Mouse (Mus musculus): Measurements from ENCODE around the gene Egfr. TPM values are rescaled to one million over a fixed set of nuclear protein-coding genes. Genes with fewer than 3 reads are reported as not detected.

Gene Egfr
- polyA plus RNA-seq, 1 experiment from 2014 or later = 1.4 TPM

DNA sequence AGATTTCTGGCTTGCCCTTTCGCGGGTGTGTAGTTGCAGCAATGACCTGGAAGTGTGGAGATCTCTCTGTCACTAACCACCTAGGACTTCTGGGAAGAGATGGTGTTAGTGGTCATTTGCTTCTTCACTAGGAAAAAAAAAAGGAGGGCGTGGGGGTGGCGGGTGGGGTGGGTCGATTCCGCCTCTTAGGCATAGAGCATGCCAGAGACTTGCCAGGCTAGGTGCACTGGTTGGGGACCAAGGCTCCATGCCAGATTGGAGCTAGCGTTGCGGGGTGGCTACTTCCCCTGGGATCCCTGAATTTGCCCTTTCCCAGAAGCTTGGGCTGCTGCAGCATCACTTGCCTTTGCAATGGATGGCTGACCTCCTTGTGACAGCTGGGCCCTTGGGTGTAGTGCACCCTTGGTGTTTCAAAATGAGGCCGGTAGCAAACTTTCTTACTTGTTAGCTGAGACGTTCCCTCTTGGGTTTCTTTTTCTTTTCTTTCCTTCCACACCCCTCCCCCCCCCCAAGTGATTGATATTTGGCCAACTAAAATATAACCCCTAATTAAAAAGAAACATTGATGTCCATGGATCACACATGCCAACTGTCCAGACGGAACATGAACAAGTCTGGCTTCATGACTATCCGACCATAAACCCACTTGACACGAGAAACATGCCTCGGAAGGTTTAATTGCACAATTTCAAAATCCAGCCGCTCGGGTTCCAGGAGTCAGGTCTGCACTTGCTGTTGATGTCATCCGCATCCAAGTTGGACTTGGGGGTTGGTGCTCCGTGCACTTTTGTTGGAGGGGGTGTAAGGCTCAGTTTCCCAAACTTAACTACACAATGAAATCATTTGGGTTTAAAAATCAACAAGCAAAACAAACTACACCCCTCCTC is 1.4 kb downstream of the Egfr start:
- ATAC-seq = no peak
- H3K27me3 ChIP-seq (replicated peaks) = peaks cover 53% of the 10 kb centered on the region
- no peaks in the 10 kb centered on the region for H3K36me3 ChIP-seq
- no peak overlapping the region for H3K9ac ChIP-seq
- WGBS (ENCODE audit: insufficient replicate concordance) = 30% methylated on average over 18 of the region's 18 CpGs
- H3K9me3 ChIP-seq (replicated peaks) = no peaks in the 10 kb centered on the region
- H3K4me1 ChIP-seq = 0 out of 2 replicates have a peak, but pooled peaks cover 2% of the 10 kb centered on the region
- H3K4me3 ChIP-seq = peak overlapping the region; percentile 50
- no peak overlapping the region for H3K27ac ChIP-seq
- peak overlapping the region; percentile 66 for H3K4me2 ChIP-seq

DNA sequence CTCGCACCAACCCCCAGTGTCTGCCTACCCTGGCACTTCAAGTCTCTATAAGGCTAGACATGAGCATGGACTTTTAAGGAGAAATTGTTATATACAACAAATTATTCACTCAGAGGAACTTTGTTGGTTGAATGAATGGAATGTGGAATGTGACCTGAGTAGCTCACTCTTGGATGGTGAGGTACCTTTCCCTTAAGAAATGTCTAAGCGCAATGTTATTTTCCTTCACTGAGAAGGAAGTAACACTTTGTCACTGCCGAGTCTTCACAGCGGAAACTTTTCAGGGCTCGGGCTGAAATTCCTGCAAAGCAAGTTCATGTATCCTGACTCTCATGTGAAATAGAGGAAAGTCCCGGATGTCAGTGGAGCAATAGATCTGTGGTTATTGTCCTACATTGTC is 7.9 kb downstream of the Egfr start:
- peaks cover 10% of the 10 kb centered on the region; the same call in 1 of the 2 replicates for H3K27me3 ChIP-seq (replicated peaks)
- no peak overlapping the region for H3K27ac ChIP-seq
- H3K9me3 ChIP-seq (replicated peaks) = no peaks in the 10 kb centered on the region
- no peak overlapping the region for H3K9ac ChIP-seq
- no peaks in the 10 kb centered on the region for H3K36me3 ChIP-seq
- 61% methylated on average over 6 of the region's 6 CpGs for WGBS (ENCODE audit: insufficient replicate concordance)
- no peaks in the 10 kb centered on the region for H3K4me1 ChIP-seq
- H3K4me2 ChIP-seq = no peak overlapping the region
- no peak for ATAC-seq
- no peak overlapping the region for H3K4me3 ChIP-seq

DNA sequence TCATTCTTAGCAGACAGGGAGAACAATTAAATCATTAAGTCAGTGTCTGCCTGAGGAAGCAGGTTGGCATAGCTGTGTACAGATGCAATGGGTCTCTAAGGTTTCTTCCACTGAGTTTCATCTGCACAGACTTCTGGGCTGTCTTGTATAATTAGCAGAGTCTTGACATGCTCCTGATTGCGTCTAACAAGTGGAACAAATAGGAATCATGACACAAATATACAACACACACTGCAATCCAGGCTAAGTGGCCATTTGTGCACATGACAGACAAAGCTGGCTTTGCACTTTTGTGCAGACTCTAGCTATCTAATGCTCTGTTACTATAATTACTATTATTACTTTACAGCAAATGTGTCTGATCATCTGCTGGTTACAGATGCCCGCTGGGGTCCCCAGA is 9.2 kb downstream of the Egfr start:
- H3K9ac ChIP-seq = no peak overlapping the region
- no peak for ATAC-seq
- peaks cover 7% of the 10 kb centered on the region; the same call in 1 of the 2 replicates for H3K27me3 ChIP-seq (replicated peaks)
- no peak overlapping the region for H3K4me2 ChIP-seq
- no peaks in the 10 kb centered on the region for H3K9me3 ChIP-seq (replicated peaks)
- H3K4me1 ChIP-seq = no peaks in the 10 kb centered on the region
- H3K36me3 ChIP-seq = no peaks in the 10 kb centered on the region
- H3K27ac ChIP-seq = no peak overlapping the region
- no peak overlapping the region for H3K4me3 ChIP-seq
- WGBS (ENCODE audit: insufficient replicate concordance) = 65% methylated on average over 2 of the region's 2 CpGs

DNA sequence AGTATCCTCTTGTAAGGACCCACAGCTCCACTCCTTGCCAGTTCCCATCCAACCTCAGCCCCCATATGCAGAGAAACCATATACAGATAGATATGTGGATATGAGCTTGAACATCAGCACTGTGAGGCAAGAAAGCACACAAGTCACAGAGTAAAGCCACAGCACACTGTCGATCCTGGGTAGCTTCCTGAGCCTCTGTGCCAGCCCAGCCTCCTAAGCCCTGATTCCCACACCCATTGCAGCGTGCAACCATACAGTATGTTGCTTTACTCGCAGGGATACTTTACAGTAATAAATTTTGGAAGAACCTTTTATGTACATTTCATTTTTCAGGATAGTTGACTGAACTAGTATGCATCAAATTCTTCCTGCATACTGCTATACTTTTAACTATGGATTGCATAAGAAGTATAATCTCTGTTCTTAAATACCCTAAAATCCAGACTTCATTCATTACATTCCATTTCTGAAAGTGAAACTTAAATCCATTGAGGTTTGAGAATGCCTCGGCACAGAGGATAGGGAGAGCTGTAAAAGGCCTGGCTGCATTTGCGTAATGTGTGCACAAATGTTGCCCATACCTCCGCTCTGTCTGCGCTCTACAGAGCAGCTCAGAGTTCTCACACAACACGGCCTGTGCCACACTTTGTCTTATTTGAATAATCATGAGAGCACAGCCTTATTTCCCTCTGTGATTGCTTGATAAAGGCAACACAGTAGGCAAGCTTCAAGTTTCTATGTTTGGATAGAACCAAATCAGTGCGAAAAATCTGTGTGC is 14.2 kb downstream of the Egfr start:
- H3K27me3 ChIP-seq (replicated peaks) = no peaks in the 10 kb centered on the region
- no peak overlapping the region for H3K9ac ChIP-seq
- no peaks in the 10 kb centered on the region for H3K4me1 ChIP-seq
- no peaks in the 10 kb centered on the region for H3K9me3 ChIP-seq (replicated peaks)
- H3K27ac ChIP-seq = no peak overlapping the region
- WGBS (ENCODE audit: insufficient replicate concordance) = 65% methylated on average over 9 of the region's 9 CpGs
- no peak overlapping the region for H3K4me2 ChIP-seq
- no peaks in the 10 kb centered on the region for H3K36me3 ChIP-seq
- ATAC-seq = no peak
- H3K4me3 ChIP-seq = no peak overlapping the region

DNA sequence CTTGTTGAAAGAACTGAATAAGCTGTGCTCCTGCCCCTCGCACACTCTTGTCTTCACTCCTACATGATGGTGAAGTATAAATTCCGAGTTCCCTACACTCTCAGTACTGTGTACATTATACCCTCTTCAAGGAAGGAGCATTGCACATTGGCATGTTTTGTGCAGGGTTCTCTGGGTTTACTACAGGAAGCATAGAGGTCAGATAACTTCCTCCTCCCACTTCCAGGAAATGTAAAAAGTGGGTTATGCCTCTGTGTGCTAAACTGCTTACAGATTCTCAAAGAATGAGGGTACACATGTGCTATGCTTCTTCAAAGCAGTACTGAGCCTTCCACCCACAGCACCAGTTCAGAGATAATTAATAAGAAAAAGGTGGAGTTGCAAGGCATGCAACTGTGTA is 16.0 kb downstream of the Egfr start:
- WGBS (ENCODE audit: insufficient replicate concordance) = 59% methylated on average over 2 of the region's 2 CpGs

DNA sequence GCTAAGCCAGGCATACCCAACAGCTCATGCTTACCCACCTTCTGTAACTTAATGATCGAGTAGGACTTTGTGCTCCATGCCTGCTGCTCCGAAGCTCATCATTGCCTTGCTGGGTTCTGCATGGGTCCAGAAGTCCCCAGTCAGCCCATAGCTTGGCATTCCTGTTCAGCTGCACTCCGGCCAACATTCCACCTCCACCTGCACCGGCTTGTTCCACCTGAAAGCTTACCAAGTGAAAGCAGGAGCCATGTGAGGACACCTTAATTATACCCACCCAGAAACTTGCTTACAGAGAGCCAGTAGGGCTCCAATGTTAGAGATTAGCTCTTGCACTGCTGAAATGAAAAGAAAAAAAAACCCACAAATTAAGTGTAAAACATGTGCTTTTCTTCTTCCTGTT is 17.3 kb downstream of the Egfr start:
- no peak overlapping the region for H3K27ac ChIP-seq
- ATAC-seq = no peak
- H3K4me2 ChIP-seq = no peak overlapping the region
- 65% methylated on average over 4 of the region's 4 CpGs for WGBS (ENCODE audit: insufficient replicate concordance)
- no peaks in the 10 kb centered on the region for H3K27me3 ChIP-seq (replicated peaks)
- H3K9ac ChIP-seq = no peak overlapping the region
- H3K4me3 ChIP-seq = no peak overlapping the region
- H3K36me3 ChIP-seq = no peaks in the 10 kb centered on the region
- no peaks in the 10 kb centered on the region for H3K4me1 ChIP-seq
- H3K9me3 ChIP-seq (replicated peaks) = no peaks in the 10 kb centered on the region

More for the DNA sequence above, 16.0 kb downstream of the Egfr start:
- no peak overlapping the region for H3K4me3 ChIP-seq
- ATAC-seq = no peak
- H3K4me1 ChIP-seq = no peaks in the 10 kb centered on the region
- no peaks in the 10 kb centered on the region for H3K36me3 ChIP-seq
- no peaks in the 10 kb centered on the region for H3K9me3 ChIP-seq (replicated peaks)
- H3K4me2 ChIP-seq = no peak overlapping the region
- H3K27ac ChIP-seq = no peak overlapping the region
- H3K9ac ChIP-seq = no peak overlapping the region
- H3K27me3 ChIP-seq (replicated peaks) = no peaks in the 10 kb centered on the region

DNA sequence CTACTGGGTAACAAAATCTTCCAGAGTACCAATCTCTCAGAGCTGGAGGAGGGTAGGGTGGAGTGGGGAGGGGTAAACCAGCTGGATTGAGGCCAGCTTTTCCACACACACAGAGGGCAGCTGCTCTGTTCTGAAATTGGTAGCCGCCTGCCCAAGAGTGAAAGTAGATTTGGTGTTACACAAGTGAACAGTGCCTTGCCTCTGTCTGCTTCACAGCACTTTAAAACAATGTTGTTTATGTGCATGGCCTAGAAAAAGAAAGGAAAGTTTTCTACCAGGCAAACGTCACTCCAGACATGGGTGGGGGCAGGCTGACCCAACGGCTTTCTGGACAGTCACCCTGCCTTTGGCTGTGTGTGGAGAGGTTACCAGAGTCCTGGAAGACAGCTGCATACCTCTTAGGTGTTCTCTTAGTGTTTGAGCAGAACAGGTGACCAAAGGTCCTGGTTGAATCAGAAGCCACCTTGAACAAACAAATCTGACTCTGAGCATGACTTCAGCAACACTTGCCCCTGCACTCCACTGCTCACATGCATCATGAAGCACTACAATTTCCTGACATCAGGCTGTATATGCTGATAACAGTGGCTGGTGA is 17.8 kb downstream of the Egfr start:
- WGBS (ENCODE audit: insufficient replicate concordance) = 54% methylated on average over 3 of the region's 3 CpGs
- Histone ChIP-seq H3K27ac (no peak overlapping the region), H3K9ac (no peak overlapping the region), H3K27me3 (replicated peaks) (no peaks in the 10 kb centered on the region), H3K4me3 (no peak overlapping the region), H3K36me3 (no peaks in the 10 kb centered on the region), H3K4me2 (no peak overlapping the region), H3K9me3 (replicated peaks) (no peaks in the 10 kb centered on the region), H3K4me1 (no peaks in the 10 kb centered on the region)
- ATAC-seq = no peak

DNA sequence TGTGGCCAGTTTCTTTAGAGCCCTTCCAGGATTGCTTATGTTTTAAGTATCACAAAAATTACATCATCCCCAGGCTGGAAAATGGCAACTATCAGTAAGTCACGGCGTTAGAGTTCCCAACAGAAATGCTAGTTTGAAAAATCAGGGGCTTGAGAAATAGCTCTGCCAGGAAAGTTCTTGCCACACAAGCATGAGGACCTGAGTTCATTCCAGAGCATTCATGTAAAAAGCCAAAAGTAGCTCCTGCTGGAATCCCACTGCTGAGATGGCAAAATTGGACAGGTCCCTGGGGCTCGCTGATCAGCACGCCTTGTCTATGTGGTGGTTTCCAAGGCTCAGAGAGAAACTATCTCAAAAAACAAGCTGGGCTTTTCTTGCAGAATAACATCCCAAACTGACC is 19.0 kb downstream of the Egfr start:
- H3K4me1 ChIP-seq = no peaks in the 10 kb centered on the region
- no peak for ATAC-seq

DNA sequence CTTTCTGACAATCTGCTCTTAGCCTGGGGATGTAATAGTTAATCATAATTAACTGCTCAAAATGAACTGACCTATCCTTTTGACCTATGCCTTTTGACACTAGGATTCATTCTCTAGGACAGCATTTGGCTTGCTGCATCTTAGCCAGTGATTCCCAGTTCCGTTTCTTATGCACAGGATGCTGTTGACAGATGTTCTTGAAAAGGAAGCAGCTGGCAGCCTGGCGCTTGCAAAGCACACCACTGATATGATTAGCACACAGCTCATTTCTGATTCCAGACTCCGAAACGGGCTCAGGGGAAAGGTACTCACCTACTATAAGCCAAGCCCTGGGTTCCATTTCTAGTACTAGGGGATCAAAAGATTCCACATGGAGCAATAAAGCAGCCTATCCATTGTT is 20.7 kb downstream of the Egfr start:
- 13% methylated on average over 4 of the region's 4 CpGs for WGBS (ENCODE audit: insufficient replicate concordance)
- H3K9ac ChIP-seq = no peak overlapping the region
- no peaks in the 10 kb centered on the region for H3K9me3 ChIP-seq (replicated peaks)
- no peak overlapping the region for H3K4me2 ChIP-seq
- H3K36me3 ChIP-seq = no peaks in the 10 kb centered on the region
- no peaks in the 10 kb centered on the region for H3K27me3 ChIP-seq (replicated peaks)
- ATAC-seq = no peak
- H3K4me1 ChIP-seq = no peaks in the 10 kb centered on the region
- H3K27ac ChIP-seq = no peak overlapping the region
- H3K4me3 ChIP-seq = no peak overlapping the region

More for the DNA sequence above, 19.0 kb downstream of the Egfr start:
- no peak overlapping the region for H3K4me3 ChIP-seq
- WGBS (ENCODE audit: insufficient replicate concordance) = 73% methylated on average over 4 of the region's 4 CpGs
- no peaks in the 10 kb centered on the region for H3K27me3 ChIP-seq (replicated peaks)
- no peak overlapping the region for H3K9ac ChIP-seq
- no peak overlapping the region for H3K4me2 ChIP-seq
- H3K9me3 ChIP-seq (replicated peaks) = no peaks in the 10 kb centered on the region
- H3K36me3 ChIP-seq = no peaks in the 10 kb centered on the region
- no peak overlapping the region for H3K27ac ChIP-seq

DNA sequence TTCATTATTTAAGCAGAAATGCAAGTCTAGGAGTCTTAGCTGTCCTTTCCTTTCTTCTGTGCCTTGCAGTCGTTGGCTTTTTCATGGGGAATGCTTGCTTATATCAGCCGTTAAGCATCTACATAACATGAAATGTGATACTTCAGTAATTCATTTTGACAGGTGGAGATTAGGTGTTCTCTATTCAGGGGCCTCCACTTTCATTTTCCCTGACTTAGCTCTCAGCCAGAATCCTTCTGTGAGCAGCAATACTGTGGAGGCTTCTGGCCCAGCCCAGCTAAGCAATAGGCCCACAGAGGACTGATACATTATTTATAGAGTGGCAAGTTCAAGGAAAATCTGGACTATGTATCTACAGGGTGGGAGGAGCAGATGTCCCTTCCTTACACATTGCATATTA is 25.0 kb downstream of the Egfr start:
- 62% methylated on average over 2 of the region's 2 CpGs for WGBS (ENCODE audit: insufficient replicate concordance)
- Histone ChIP-seq H3K27ac (no peak overlapping the region), H3K36me3 (no peaks in the 10 kb centered on the region), H3K4me1 (no peaks in the 10 kb centered on the region), H3K9ac (no peak overlapping the region), H3K4me2 (no peak overlapping the region), H3K4me3 (no peak overlapping the region), H3K9me3 (replicated peaks) (no peaks in the 10 kb centered on the region), H3K27me3 (replicated peaks) (no peaks in the 10 kb centered on the region)
- no peak for ATAC-seq

DNA sequence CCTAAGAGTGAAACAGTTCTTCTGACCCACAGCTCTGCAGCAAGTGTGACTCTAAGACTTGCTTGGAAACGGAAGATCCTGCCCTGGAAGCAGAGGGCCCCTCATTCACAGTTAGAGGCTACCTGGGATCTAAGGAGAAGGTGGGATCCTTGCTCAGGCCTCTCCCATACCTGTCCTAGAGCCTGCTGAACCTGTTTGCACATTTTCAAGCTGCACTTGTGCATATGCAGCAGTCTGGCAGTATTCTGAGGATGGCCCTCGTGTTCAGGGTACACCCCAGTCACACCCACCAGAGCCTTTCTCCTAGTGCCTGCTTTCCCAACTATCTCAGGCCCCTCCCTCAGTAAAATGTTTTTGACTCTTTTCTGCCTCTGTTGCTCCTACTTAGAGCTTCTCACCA is 29.6 kb downstream of the Egfr start:
- H3K36me3 ChIP-seq = no peaks in the 10 kb centered on the region
- no peak overlapping the region for H3K4me2 ChIP-seq
- H3K9me3 ChIP-seq (replicated peaks) = no peaks in the 10 kb centered on the region
- H3K9ac ChIP-seq = no peak overlapping the region
- no peak for ATAC-seq
- H3K27me3 ChIP-seq (replicated peaks) = no peaks in the 10 kb centered on the region
- no peak overlapping the region for H3K27ac ChIP-seq
- H3K4me3 ChIP-seq = no peak overlapping the region
- no peaks in the 10 kb centered on the region for H3K4me1 ChIP-seq
- 50% methylated on average over 2 of the region's 2 CpGs for WGBS (ENCODE audit: insufficient replicate concordance)

Measured in liver, embryonic 12.5 days (tissue).